Mouse (Mus musculus): Measurements from ENCODE around the gene Ostm1.

GRCm38 (mm10) chr10:42559581-42560200 is 23.9 kb upstream of the Ostm1 start:
- TF ChIP-seq CTCF (IDR thresholded peaks at IDR 0.05; ENCODE audit: low read depth) (no peak), EP300 (IDR thresholded peaks at IDR 0.05; ENCODE audit: low read depth) (no peak)
